Mouse (Mus musculus) olfactory bulb, adult 2 months (tissue): ENCODE results near the gene Scn1a.

Experiments
- CTCF ChIP-seq: fragments of 200-500 bp; IDR thresholded peaks from 2 replicates; pipeline ENCODE4 v1.5.1; 2012; ENCODE audit warnings: low read depth, mild to moderate bottlenecking, low read length, moderate library complexity; ENCODE audit not compliant: insufficient read depth
- POLR2A ChIP-seq: fragments of 200-500 bp; IDR thresholded peaks from 2 replicates; pipeline ENCODE4 v1.6.1; 2012; ENCODE audit warnings: mild to moderate bottlenecking, low read depth, low read length, moderate library complexity; ENCODE audit not compliant: insufficient read depth

DNA sequence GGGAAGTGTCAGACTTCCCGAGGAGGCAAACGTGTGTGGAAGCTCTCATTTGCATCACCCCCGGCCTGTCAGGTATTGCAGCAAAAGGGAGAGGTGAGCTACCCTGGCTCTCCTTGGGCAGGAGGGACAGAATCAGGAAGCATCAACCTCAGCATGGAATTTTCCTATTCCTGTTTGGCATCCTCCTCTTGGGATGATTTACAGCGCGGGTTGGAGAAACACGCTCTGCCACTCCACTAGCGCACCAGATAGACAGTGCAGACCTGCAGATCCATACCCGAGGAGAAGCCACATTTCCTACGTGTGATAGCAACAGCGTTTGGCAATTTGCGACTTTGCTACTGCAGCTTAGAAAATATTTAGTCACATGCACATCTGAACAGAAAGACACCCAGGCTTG, 32.2 kb downstream of the Scn1a start:
- TF ChIP-seq CTCF = no peak
- no peak for TF ChIP-seq POLR2A
